Mouse (Mus musculus) telencephalon, adult 2 months (tissue): ENCODE measurements around the gene Sdc3.

ENCODE experiments used
- DNase-seq: peaks from one replicate; pipeline ENCODE4 v3.0.0-alpha.2; 2011; ENCODE audit warnings: low read depth, low spot score

Gene Sdc3

GRCm38 (mm10) chr4:130792376-130793179, at the start of gene Sdc3:
TSS of gene Sdc3 (plus strand) at chr4:130792537.
- DNase-seq, result no peak

GRCm38 (mm10) chr4:130744058-130744457, 48.3 kb upstream of the Sdc3 start:
- peak; percentile 18 for DNase-seq

DNA sequence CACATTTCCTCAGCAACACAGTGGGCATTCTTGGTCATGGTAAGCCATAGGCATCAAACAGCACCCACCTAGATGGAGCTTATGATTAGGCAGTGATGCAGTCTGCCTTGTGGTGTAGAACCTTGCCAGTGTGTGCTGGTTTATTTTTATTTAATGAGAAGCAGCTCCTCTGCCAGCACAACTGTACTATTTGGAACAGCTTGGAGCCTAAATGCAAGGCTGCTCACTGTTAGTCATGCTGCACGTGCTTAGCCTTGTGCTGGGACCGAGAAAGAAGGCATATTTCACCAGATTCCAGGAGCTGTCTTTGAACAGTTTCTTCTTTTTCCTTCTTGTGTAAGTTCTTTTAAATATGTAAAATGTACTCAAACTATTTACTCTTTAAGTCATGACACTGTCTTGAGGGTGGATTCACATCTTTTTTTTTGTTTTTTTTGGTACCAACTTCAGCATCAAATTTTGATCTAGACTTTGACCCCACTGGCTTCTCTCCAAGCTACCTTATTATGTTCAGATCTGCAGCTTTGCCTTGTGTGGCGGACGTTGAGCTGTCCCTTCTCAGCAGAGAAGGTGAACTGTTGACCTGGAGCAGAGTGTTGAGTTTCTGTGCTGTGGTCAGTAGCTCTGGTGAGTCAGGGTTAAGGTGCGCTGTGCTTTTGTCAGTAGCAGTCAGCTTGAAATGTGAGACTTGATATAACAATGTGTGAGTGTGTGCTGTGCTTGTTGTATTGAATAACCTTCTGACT, 46.6 kb upstream of the Sdc3 start:
- peak; percentile 97 for DNase-seq

- DNase-seq, result no peak
Measured at GRCm38 (mm10) chr4:130749566-130749965, 42.8 kb upstream of the Sdc3 start.

GRCm38 (mm10) chr4:130751966-130752365, 40.4 kb upstream of the Sdc3 start:
- DNase-seq, result peak; percentile 69

- DNase-seq, result no peak
Measured at GRCm38 (mm10) chr4:130752591-130752990, 39.7 kb upstream of the Sdc3 start.

- DNase-seq, result no peak
Measured at GRCm38 (mm10) chr4:130753755-130754154, 38.6 kb upstream of the Sdc3 start.

- DNase-seq, result peak; percentile 69
Measured at GRCm38 (mm10) chr4:130754776-130755175, 37.6 kb upstream of the Sdc3 start.

- DNase-seq, result no peak
Measured at GRCm38 (mm10) chr4:130759875-130760274, 32.5 kb upstream of the Sdc3 start.

DNA sequence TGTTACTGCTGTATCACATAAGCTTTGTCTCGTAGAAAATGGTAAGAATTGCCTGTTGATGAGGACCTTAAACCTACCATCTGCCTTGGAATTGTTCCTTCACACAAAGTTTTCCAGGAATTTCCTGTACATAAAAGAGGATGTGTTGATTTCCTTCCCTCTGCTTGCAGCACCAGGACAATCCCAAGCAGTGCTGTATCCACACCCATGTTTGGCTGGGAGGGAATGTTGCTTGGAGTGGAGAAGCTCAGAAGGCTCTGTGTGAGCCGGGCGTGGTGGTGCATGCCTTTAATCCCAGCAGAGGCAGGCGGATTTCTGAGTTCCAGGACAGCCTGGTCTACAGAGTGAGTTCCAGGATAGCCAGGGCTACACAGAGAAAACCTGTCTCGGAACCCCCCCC, 30.5 kb upstream of the Sdc3 start:
- no peak for DNase-seq

DNA sequence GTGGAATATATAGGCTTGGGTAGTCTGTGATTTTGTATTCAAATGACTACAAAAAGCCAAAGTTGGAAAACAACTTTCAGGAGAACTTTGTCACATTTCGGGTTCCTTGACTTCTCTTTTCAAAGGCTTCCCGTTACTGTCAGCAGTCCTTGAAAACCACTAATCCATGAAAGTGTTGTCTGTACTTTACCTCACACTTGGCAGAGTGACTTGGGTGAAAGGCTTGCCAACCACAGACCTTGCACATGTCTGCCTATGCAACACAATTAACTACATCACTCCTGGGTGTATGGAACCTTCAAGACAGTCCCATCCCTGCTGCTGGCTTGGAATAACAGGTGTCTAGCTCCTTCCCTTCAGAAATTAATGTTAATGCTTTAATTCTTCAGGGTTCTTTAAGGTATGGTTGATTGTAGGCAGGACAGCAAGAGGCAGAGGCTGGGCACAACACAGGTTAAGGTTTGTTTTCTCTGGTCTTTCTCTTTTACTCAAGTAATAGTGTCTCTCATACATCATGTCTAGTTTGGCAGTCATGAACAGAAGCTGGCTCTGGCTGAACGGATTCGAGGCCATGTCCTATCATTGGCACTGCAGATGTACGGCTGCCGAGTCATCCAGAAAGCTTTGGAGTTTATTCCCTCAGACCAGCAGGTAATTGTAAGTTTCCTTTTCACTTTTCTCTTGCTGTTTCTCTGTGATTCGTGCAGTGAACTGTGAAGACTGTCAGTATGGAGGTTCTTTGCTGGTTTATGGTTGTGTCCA, 26.8 kb upstream of the Sdc3 start:
- DNase-seq, result no peak

DNA sequence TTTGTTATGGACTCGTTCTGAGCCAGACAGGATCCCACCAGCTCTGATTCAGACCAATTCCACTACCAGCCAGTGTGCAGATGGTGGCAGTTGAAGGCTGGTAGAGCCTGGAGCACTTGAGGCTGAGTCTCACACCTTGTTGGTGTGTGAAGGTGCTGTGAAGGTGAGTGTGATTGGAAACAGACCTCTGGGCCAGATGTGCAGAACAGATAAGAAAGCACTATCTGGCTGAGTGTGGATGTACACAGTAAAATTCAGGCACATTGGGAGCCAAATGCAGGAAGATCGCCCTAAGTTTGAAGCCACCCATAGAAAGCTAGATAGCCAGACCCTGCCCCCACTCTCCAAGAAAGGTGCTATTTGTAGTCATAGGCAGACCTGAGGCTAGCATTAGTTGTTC, 25.9 kb upstream of the Sdc3 start:
- DNase-seq, result no peak

- DNase-seq, result no peak
Measured at GRCm38 (mm10) chr4:130766926-130767325, 25.4 kb upstream of the Sdc3 start.

DNA sequence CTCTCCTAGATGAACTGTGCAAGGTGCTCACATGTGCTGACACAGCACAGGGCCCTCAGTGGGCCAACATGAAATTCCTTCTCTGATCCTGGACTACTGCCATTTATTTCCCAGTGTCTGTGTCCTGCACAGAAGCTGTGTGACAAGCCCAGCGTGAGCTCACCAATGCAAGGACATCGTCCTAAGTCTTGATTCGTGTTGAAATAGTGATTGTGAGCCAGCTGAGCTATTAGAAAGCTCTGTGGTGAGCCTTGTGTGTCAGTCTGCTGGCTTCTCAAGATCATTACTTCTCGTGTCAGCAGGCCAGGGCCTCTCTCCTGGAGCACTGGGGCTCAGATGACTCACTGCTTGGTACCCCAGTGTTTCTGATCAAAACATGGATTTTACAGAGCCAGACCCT, 18.4 kb upstream of the Sdc3 start:
- no peak for DNase-seq

DNA sequence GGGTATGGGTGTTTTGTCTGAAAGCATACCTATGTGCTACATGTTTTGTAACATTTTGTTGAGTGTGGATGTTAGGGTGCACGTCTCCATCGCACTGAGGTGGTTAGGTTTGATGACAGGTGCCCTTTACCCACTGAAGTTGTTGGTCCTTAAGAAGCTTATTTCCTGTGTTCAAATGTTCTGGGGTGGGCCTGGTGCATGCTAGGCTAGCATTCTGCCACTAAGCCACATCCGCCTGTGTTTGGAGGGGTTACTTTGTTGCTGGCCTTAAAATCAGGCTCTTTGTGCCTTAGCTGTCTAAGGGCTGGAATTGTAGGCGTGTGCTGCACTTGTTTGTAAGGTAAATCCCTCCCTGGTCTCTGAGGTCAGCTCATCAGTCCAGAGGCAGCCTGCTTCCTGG, 17.5 kb upstream of the Sdc3 start:
- no peak for DNase-seq

GRCm38 (mm10) chr4:130777647-130778046, 14.7 kb upstream of the Sdc3 start:
- DNase-seq, result no peak

GRCm38 (mm10) chr4:130779037-130779436, 13.3 kb upstream of the Sdc3 start:
- DNase-seq, result peak; percentile 71

- DNase-seq, result no peak
Measured at GRCm38 (mm10) chr4:130782492-130782891, 9.8 kb upstream of the Sdc3 start.

DNA sequence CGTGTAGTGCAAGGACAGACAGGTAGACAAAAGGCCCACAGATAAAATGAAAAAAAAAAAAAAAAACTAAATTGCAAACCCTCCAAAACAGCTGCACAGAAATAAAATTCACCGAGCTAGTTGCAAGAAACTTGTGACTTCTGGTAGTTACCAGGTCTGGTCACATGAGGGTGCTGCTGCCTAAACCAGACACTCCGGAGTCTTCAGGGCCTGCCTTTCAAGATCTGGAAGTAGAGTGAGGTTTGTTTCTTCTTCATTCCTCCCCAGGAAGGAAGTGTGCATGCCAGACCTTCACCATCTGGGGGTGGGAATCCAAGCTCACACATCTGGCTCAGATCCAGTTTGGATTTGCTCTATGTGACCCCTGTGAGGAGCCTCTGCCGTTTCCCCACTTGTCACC, 7.6 kb upstream of the Sdc3 start:
- no peak for DNase-seq

- DNase-seq, result no peak
Measured at GRCm38 (mm10) chr4:130787530-130787929, 4.8 kb upstream of the Sdc3 start.

GRCm38 (mm10) chr4:130790180-130790579, 2.2 kb upstream of the Sdc3 start:
- no peak for DNase-seq

DNA sequence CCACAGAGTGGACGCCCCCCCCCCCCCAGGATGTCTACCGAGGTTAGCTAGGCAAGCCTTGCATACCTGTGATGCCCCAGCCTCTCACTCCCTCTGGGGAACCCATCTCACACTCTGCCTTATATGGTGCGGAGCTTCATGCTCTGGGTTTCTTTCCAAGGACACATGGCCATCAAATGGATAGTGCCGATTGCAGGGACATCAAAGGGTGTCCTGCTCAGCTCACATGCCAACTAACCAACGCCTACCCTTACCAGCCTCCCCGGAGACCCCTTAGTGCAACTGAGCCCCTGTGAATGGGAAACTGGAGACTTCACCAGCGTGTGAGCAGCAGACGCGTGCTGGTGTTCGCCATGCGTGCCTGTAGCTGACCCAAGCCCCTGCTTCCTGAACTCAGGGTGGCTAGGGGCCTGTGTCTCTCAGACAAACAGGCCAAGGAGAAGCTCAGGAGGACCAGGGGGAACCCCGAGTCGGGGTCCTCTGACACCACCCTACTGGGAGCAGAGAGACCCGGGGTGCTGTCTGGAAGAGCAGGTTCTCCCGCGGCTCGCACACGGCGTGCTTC, 444 bp upstream of the Sdc3 start:
- DNase-seq, result no peak
